Mouse (Mus musculus) limb, embryonic 14.5 days (tissue): ENCODE data around the gene Tango6. TPM values are rescaled to one million over a fixed set of nuclear protein-coding genes. Genes with fewer than 3 reads are reported as not detected.
A peak's percentile ranks its signal among the peaks of the same experiment; 100 is the strongest.

Experiments
- ATAC-seq: fragments of 200-750 bp; cut with Nextera tagmentation; 2 replicates; pipeline ENCODE4 v1.8.0; 2017; ENCODE audit warnings: low read depth, moderate number of reproducible peaks, moderate TSS enrichment; ENCODE audit not compliant: low FRiP score
- DNase-seq: peaks from one replicate; pipeline ENCODE4 v3.0.0-alpha.2; 2015; ENCODE audit warnings: low spot score
- H3K27ac ChIP-seq: fragments of 300-500 bp; sonication (generic); replicated peaks from 2 replicates; pipeline ENCODE4 v1.5.1; 2014; ENCODE audit warnings: low read depth, mild to moderate bottlenecking, low read length, moderate library complexity, mixed read lengths
- H3K27me3 ChIP-seq: fragments of 300-500 bp; sonication (generic); 2 replicates; pipeline ENCODE4 v1.6.1; 2014; ENCODE audit warnings: low read length, mixed read lengths; ENCODE audit not compliant: control insufficient read depth, insufficient read depth
- H3K36me3 ChIP-seq: fragments of 300-500 bp; sonication (generic); 2 replicates; pipeline ENCODE4 v1.6.1; 2014; ENCODE audit warnings: mild to moderate bottlenecking, low read length, moderate library complexity, mixed read lengths; ENCODE audit not compliant: control insufficient read depth, insufficient read depth
- H3K4me1 ChIP-seq: fragments of 300-500 bp; sonication (generic); 2 replicates; pipeline ENCODE4 v1.6.1; 2014; ENCODE audit warnings: antibody characterized with exemption, low read length, mixed read lengths; ENCODE audit not compliant: control insufficient read depth, insufficient read depth
- H3K4me2 ChIP-seq: fragments of 300-500 bp; sonication (generic); replicated peaks from 2 replicates; pipeline ENCODE4 v1.6.1; 2014; ENCODE audit warnings: low read depth, mild to moderate bottlenecking, low read length, moderate library complexity; ENCODE audit not compliant: severe bottlenecking
- H3K4me3 ChIP-seq: fragments of 300-500 bp; sonication (generic); replicated peaks from 2 replicates; pipeline ENCODE4 v1.5.1; 2014; ENCODE audit warnings: low read length
- H3K9ac ChIP-seq: fragments of 300-500 bp; sonication (generic); 2 replicates; pipeline ENCODE4 v1.6.1; 2014; ENCODE audit warnings: mild to moderate bottlenecking, low read depth, low read length, moderate library complexity; ENCODE audit not compliant: severe bottlenecking
- H3K9me3 ChIP-seq: fragments of 300-500 bp; sonication (generic); 2 replicates; pipeline ENCODE4 v1.6.1; 2016; ENCODE audit warnings: low read length; ENCODE audit not compliant: control insufficient read depth
- POLR2A ChIP-seq: fragments of 200-500 bp; IDR thresholded peaks from 2 replicates; pipeline ENCODE4 v1.8.0; 2012; ENCODE audit warnings: inconsistent platforms, mild to moderate bottlenecking, moderate library complexity, borderline replicate concordance; ENCODE audit not compliant: insufficient read depth, insufficient read length; ENCODE audit errors: extremely low read depth
- WGBS: fragments of 180-500 bp; shearing (Covaris S2); extraction: QIAGEN DNeasy Blood & Tissue Kit; methylation state at CpG from one replicate; pipeline ENCODE4 v1.1.7; 2014; 5-methylcytosine and 5-hydroxymethylcytosine counted together
- polyA plus RNA-seq, 2 experiments: library from polyadenylated mRNA; depleted of rRNA in 1 of 2; stranded (reverse) in 1 of 2; unstranded in 1 of 2; fragments of >200 nt; fragmentation: Nextera tagmentation in 1 of 2; extraction: Ambion mirVana in 1 of 2; gene quantifications; 2 replicates each; pipeline versions ENCODE4 v1.2.1 to v1.2.3; 2012 to 2014

The Tango6 gene
- polyA plus RNA-seq, 2 experiments = 5.9 to 6.5 TPM

DNA sequence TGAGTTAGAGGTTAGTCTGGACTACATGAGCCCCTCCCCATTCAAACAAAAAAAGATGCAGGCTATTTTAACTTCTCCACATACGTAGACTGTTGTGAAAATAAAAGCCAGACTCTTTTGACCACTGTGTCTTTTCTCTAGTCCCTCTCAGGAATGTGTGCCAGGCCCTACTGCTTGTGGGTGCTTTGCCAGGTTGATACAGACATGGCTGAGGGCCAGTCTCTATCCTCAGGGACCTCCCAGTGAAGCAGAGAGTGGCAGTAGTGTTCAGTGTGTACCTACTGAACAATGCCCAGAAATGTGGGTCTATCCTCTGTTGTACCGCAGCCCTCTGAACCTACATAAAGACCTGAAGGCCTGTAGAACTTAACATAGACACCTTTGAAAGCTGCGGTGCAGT is 29.6 kb downstream of the Tango6 start:
- 88% methylated on average over 3 of the region's 3 CpGs for WGBS
- Histone ChIP-seq H3K27ac (no peak overlapping the region), H3K4me3 (no peak overlapping the region), H3K9ac (no peak overlapping the region), H3K4me2 (no peak overlapping the region), H3K36me3 (peaks cover 3% of the 10 kb centered on the region), H3K9me3 (no peaks in the 10 kb centered on the region), H3K27me3 (no peaks in the 10 kb centered on the region), H3K4me1 (no peaks in the 10 kb centered on the region)
- no peak for ATAC-seq
- no peak for TF ChIP-seq POLR2A
- no peak for DNase-seq

DNA sequence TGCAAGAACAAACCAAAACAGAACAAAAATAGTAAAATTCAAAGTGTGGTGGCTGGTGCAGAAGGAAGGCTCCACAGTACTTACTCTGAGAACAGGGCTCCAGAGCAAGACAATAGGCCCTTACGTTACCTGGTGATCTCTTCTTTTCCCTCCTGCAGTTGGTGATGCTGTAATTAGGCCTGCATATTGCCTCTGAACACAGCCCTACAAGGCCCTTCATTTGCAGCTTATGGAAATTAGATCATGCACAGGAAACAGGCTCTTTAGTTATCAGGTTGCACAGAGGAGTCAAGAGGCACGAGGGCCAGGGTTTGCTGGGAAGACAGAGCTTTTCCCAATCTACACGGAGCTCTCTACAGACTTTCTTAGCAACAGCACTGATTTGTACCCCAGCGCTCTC is 31.4 kb downstream of the Tango6 start:
- TF ChIP-seq POLR2A = no peak
- Histone ChIP-seq H3K4me2 (no peak overlapping the region), H3K4me3 (no peak overlapping the region), H3K36me3 (peaks cover 3% of the 10 kb centered on the region), H3K4me1 (peaks cover 6% of the 10 kb centered on the region; the same call in 1 of the 2 replicates), H3K9me3 (no peaks in the 10 kb centered on the region), H3K27me3 (no peaks in the 10 kb centered on the region), H3K27ac (no peak overlapping the region), H3K9ac (no peak overlapping the region)
- no peak for DNase-seq
- WGBS = 74% methylated on average over 4 of the region's 4 CpGs
- ATAC-seq = no peak

- peak overlapping the region; percentile 33 for H3K4me2 ChIP-seq
- 11% methylated on average over 17 of the region's 17 CpGs for WGBS
- no peak overlapping the region for H3K27ac ChIP-seq
- 0 out of 2 replicates have a peak, but pooled peaks have one; percentile 19 for ATAC-seq
- no peak overlapping the region for H3K9ac ChIP-seq
- H3K9me3 ChIP-seq = no peaks in the 10 kb centered on the region
- no peak for TF ChIP-seq POLR2A
- peaks cover 9% of the 10 kb centered on the region for H3K36me3 ChIP-seq
- no peak overlapping the region for H3K4me3 ChIP-seq
- peak; percentile 93 for DNase-seq
- H3K4me1 ChIP-seq = peaks cover 6% of the 10 kb centered on the region; the same call in 1 of the 2 replicates
- no peaks in the 10 kb centered on the region for H3K27me3 ChIP-seq
These were observed 35.2 kb downstream of the Tango6 start for GRCm38 (mm10) chr8:106718091-106718500.

DNA sequence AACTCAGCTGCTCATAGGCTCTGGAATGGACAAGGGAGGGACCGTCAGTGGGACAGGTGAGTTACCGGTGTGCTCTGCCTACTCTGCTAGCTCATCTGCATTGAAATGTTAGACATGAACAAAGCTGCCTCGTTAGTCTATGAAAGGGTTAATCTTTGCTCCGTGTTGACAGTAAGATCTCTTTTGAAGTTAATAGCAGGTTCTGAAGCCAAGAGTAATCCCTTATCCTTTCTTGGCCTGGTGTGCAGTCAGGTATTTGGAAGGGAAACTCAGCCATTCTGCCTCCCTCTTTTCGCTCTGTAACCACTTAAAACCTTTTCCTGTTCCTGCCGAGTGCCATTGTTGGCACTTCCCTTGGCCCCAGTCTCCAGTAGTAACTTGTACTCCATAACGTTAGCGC is 38.1 kb downstream of the Tango6 start:
- Histone ChIP-seq H3K4me2 (no peak overlapping the region), H3K36me3 (peaks cover 18% of the 10 kb centered on the region), H3K27ac (no peak overlapping the region), H3K9ac (no peak overlapping the region), H3K4me1 (peaks cover 6% of the 10 kb centered on the region; the same call in 1 of the 2 replicates), H3K27me3 (no peaks in the 10 kb centered on the region), H3K4me3 (no peak overlapping the region), H3K9me3 (no peaks in the 10 kb centered on the region)
- DNase-seq (no peak), ATAC-seq (no peak)
- TF ChIP-seq POLR2A = no peak
- 44% methylated on average over 8 of the region's 8 CpGs for WGBS

DNA sequence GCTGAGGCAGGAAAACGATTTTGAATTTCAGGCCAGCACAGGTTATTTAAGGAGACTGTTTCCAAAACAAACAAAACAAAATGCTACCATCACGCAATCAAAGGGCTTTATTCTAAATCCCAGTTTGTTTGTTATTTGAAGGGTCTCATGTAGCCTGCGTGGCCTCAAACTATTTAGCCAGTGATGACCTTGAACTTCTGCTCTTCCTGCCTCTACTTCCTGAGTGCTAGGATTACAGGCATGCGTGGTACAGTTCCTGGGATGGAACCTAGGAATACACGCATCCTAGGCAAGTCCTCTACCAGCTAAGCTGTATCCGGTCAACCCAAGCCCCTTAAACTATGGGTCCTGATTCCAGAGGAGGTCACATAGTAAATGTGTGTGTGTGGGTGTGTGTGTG is 39.6 kb downstream of the Tango6 start:
- H3K27ac ChIP-seq = no peak overlapping the region
- peaks cover 6% of the 10 kb centered on the region; the same call in 1 of the 2 replicates for H3K4me1 ChIP-seq
- H3K4me2 ChIP-seq = no peak overlapping the region
- WGBS = 83% methylated on average over 6 of the region's 6 CpGs
- no peak for TF ChIP-seq POLR2A
- no peaks in the 10 kb centered on the region for H3K27me3 ChIP-seq
- ATAC-seq (no peak), DNase-seq (no peak)
- H3K9me3 ChIP-seq = no peaks in the 10 kb centered on the region
- H3K36me3 ChIP-seq = peaks cover 23% of the 10 kb centered on the region
- no peak overlapping the region for H3K4me3 ChIP-seq
- H3K9ac ChIP-seq = no peak overlapping the region

DNA sequence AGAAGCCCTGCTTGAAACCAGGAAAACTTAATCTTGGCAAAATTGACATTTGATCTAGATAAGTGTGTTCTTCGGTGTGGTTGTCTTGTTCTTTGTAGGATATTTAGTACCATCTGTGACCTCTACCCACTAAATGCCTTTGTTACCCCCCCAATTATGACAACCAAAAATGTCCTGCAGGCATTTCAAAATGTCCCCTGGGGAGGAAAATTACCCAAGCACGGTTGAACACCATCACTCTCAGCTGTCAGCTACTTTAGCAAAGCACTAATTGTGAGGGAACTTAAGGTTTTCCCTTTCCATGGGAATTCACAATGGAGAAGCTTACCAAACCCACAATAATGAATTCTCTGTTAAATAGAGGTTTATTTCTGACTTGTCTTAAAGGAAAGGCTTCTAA is 41.1 kb downstream of the Tango6 start:
- no peaks in the 10 kb centered on the region for H3K4me1 ChIP-seq
- no peak overlapping the region for H3K4me3 ChIP-seq
- DNase-seq (no peak), ATAC-seq (no peak)
- H3K4me2 ChIP-seq = no peak overlapping the region
- TF ChIP-seq POLR2A = no peak
- no peak overlapping the region for H3K9ac ChIP-seq
- 33% methylated on average over 2 of the region's 2 CpGs for WGBS
- peaks cover 23% of the 10 kb centered on the region for H3K36me3 ChIP-seq
- H3K27ac ChIP-seq = no peak overlapping the region
- H3K27me3 ChIP-seq = no peaks in the 10 kb centered on the region
- no peaks in the 10 kb centered on the region for H3K9me3 ChIP-seq
